Mouse (Mus musculus): ENCODE measurements around the gene Olfr569.

Gene Olfr569

GRCm38 (mm10) chr7:102890782-102891181, at the start of gene Olfr569:
TSS of gene Olfr569 (minus strand) at chr7:102890882.
- no peak for DNase-seq

GRCm38 (mm10) chr7:102927105-102927504, 36.4 kb upstream of the Olfr569 start:
- DNase-seq: no peak

GRCm38 (mm10) chr7:102924109-102924508, 33.4 kb upstream of the Olfr569 start, which contains the start of gene Olfr572:
TSS of gene Olfr572 (plus strand) at chr7:102924409.
- DNase-seq: no peak

- DNase-seq: no peak
These were observed 28.9 kb upstream of the Olfr569 start for GRCm38 (mm10) chr7:102919632-102920031.

- no peak for DNase-seq
These were observed 26.6 kb upstream of the Olfr569 start, which contains the start of gene Olfr571 for GRCm38 (mm10) chr7:102917032-102917875. TSS of gene Olfr571 (minus strand) at chr7:102917536.

GRCm38 (mm10) chr7:102916405-102916804, 25.7 kb upstream of the Olfr569 start:
- DNase-seq: no peak

GRCm38 (mm10) chr7:102915261-102915660, 24.6 kb upstream of the Olfr569 start:
- DNase-seq: no peak

- no peak for DNase-seq
These were observed 13.9 kb downstream of the Olfr569 start, which contains the start of gene Olfr568 for GRCm38 (mm10) chr7:102876822-102877221. TSS of gene Olfr568 (plus strand) at chr7:102877122.

GRCm38 (mm10) chr7:102858665-102859064, 32.0 kb downstream of the Olfr569 start, which contains the start of gene Olfr566:
TSS of gene Olfr566 (minus strand) at chr7:102858765.
- no peak for DNase-seq

- no peak for DNase-seq
These were observed 34.9 kb downstream of the Olfr569 start for GRCm38 (mm10) chr7:102855807-102856206.

Data from lung, postnatal 4 days (tissue).